Mouse (Mus musculus) mesoderm, embryonic 11.5 days (tissue): ENCODE results near the gene Pip4k2c.
A peak's percentile ranks its signal among the peaks of the same experiment; 100 is the strongest.
"Not testable (repeated sequence)": the region's sequence is repeated elsewhere in the genome, so short reads cannot be mapped to it uniquely, and the experiment has no call there.

ENCODE experiments used
- DNase-seq: peaks from one replicate; pipeline ENCODE4 v3.0.0-alpha.2; 2012; ENCODE audit warnings: low read depth, low spot score

Gene Pip4k2c

GRCm38 (mm10) chr10:127170837-127171272 lies 40.5 kb downstream of the Pip4k2c start:
- peak; percentile 80 for DNase-seq

GRCm38 (mm10) chr10:127170002-127170401 lies 41.4 kb downstream of the Pip4k2c start:
- peak; percentile 48 for DNase-seq

GRCm38 (mm10) chr10:127167614-127168192 lies 43.7 kb downstream of the Pip4k2c start:
- DNase-seq: no peak

- DNase-seq: no peak
These were observed 44.4 kb downstream of the Pip4k2c start for GRCm38 (mm10) chr10:127166771-127167613.

- DNase-seq: no peak
These were observed 45.0 kb downstream of the Pip4k2c start for GRCm38 (mm10) chr10:127166404-127166715.

GRCm38 (mm10) chr10:127165654-127166403 lies 45.6 kb downstream of the Pip4k2c start:
- DNase-seq: no peak

GRCm38 (mm10) chr10:127165354-127165653 lies 46.1 kb downstream of the Pip4k2c start:
- DNase-seq: no peak

- DNase-seq: peak; percentile 91
These were observed 46.6 kb downstream of the Pip4k2c start, which contains the start of gene B4galnt1 for GRCm38 (mm10) chr10:127164631-127165353. Gene B4galnt1, plus strand, starts transcription at chr10:127165225.

GRCm38 (mm10) chr10:127164190-127164589 lies 47.2 kb downstream of the Pip4k2c start:
- no peak for DNase-seq

GRCm38 (mm10) chr10:127162771-127163261 lies 48.6 kb downstream of the Pip4k2c start:
- DNase-seq: not testable (repeated sequence)

GRCm38 (mm10) chr10:127160728-127161127 lies 50.7 kb downstream of the Pip4k2c start:
- no peak for DNase-seq

- no peak for DNase-seq
These were observed 51.3 kb downstream of the Pip4k2c start for GRCm38 (mm10) chr10:127160081-127160480.

- DNase-seq: no peak
These were observed 52.9 kb downstream of the Pip4k2c start for GRCm38 (mm10) chr10:127158471-127158870.

GRCm38 (mm10) chr10:127156511-127156910 lies 54.9 kb downstream of the Pip4k2c start:
- DNase-seq: no peak

GRCm38 (mm10) chr10:127156089-127156488 lies 55.3 kb downstream of the Pip4k2c start:
- no peak for DNase-seq

GRCm38 (mm10) chr10:127154652-127155051 lies 56.7 kb downstream of the Pip4k2c start:
- no peak for DNase-seq

GRCm38 (mm10) chr10:127154241-127154640 lies 57.1 kb downstream of the Pip4k2c start:
- no peak for DNase-seq

GRCm38 (mm10) chr10:127153323-127153722 lies 58.1 kb downstream of the Pip4k2c start:
- DNase-seq: no peak

- DNase-seq: not testable (repeated sequence)
These were observed 58.8 kb downstream of the Pip4k2c start for GRCm38 (mm10) chr10:127152556-127152955.

- DNase-seq: not testable (repeated sequence)
These were observed 60.2 kb downstream of the Pip4k2c start for GRCm38 (mm10) chr10:127151233-127151632.

- DNase-seq: no peak
These were observed 60.9 kb downstream of the Pip4k2c start for GRCm38 (mm10) chr10:127150471-127150872.

GRCm38 (mm10) chr10:127147135-127147534 lies 64.2 kb downstream of the Pip4k2c start:
- DNase-seq: no peak
